ENCODE assay signal across 15 mouse cellular contexts in genomic region chr1:134680617-134681016, GRCm38 (mm10). TPM values are rescaled to one million over a fixed set of nuclear protein-coding genes. Genes with fewer than 3 reads are reported as not detected.
DNase-seq lines count a peak whose midpoint lies in the region; ATAC-seq lines count a peak whose summit lies in the region.
"Had no signal": no experiment of that assay in that cellular context is flagged by ENCODE, and none has a peak within 500 bp of the region (broad histone marks: within the 10 kb centered on the region; RNA-seq: fewer than 3 reads in every experiment).

No protein-coding gene starts in this region.

- 0 out of 2 replicates have a peak, but pooled peaks have one; percentile 9 for ATAC-seq in hindbrain, embryonic 16.5 days
- ATAC-seq in hindbrain, embryonic 13.5 days (ENCODE audit: low FRiP score) = no peak
- 0 out of 2 replicates have a peak, but pooled peaks have one; percentile 18 for ATAC-seq in stomach, embryonic 14.5 days (ENCODE audit: insufficient number of reproducible peaks, insufficient read depth, low FRiP score, low read depth)
- no peak for ATAC-seq in inflammation-experienced regulatory T-cells, adult 6 months
- ATAC-seq: CD4-positive, CD25-positive, alpha-beta regulatory T cell, adult 4 months had no signal

- H3K27ac ChIP-seq in hindbrain, embryonic 16.5 days (ENCODE audit: low read depth, low read length) = no peak overlapping the region
- no peak overlapping the region for H3K27ac ChIP-seq in hindbrain, embryonic 13.5 days
- H3K27ac ChIP-seq in stomach, embryonic 14.5 days (ENCODE audit: low read length) = no peak overlapping the region
- H3K27ac ChIP-seq: heart, embryonic 10.5 days; kidney, embryonic 15.5 days; neural tube, embryonic 12.5 days had no signal

- no peaks in the 10 kb centered on the region for H3K27me3 ChIP-seq in hindbrain, embryonic 16.5 days (replicated peaks; ENCODE audit: control insufficient read depth, insufficient read depth, low read length)
- no peaks in the 10 kb centered on the region for H3K27me3 ChIP-seq in hindbrain, embryonic 13.5 days
- no peaks in the 10 kb centered on the region for H3K27me3 ChIP-seq in stomach, embryonic 14.5 days (ENCODE audit: control insufficient read depth, insufficient read depth, low read length)
- H3K27me3 ChIP-seq: kidney, embryonic 15.5 days; neural tube, embryonic 12.5 days had no signal

- H3K4me3 ChIP-seq in hindbrain, embryonic 16.5 days (ENCODE audit: low read length) = no peak overlapping the region
- no peak overlapping the region for H3K4me3 ChIP-seq in hindbrain, embryonic 13.5 days
- H3K4me3 ChIP-seq in stomach, embryonic 14.5 days (ENCODE audit: low read depth, low read length) = no peak overlapping the region
- H3K4me3 ChIP-seq: heart, embryonic 10.5 days; kidney, embryonic 15.5 days; megakaryocyte, embryonic 14.5 days; neural tube, embryonic 12.5 days had no signal

- H3K9ac ChIP-seq in hindbrain, embryonic 16.5 days (ENCODE audit: low read depth, low read length) = no peak overlapping the region
- no peak overlapping the region for H3K9ac ChIP-seq in hindbrain, embryonic 13.5 days
- no peak overlapping the region for H3K9ac ChIP-seq in stomach, embryonic 14.5 days (replicated peaks; ENCODE audit: low read depth, low read length)
- H3K9ac ChIP-seq: kidney, embryonic 15.5 days; neural tube, embryonic 12.5 days had no signal

- peaks cover 2% of the 10 kb centered on the region; the same call in 1 of the 2 replicates for H3K4me1 ChIP-seq in hindbrain, embryonic 16.5 days (ENCODE audit: control insufficient read depth, insufficient read depth, low read depth, low read length)
- peaks cover 30% of the 10 kb centered on the region for H3K4me1 ChIP-seq in hindbrain, embryonic 13.5 days (replicated peaks)
- H3K4me1 ChIP-seq in stomach, embryonic 14.5 days (ENCODE audit: control insufficient read depth, insufficient read depth, low read length) = peaks cover 12% of the 10 kb centered on the region; the same call in 1 of the 2 replicates

- peak; percentile 34 for DNase-seq in retina, postnatal 1 day
- no peak for DNase-seq in retina, embryonic 14.5 days (ENCODE audit: low spot score)
- DNase-seq in embryo, embryonic 10.5 days (ENCODE audit: low spot score) = peak; percentile 71
- DNase-seq: heart, postnatal 4 days; lung, adult 18-20 months had no signal

- no peaks in the 10 kb centered on the region for H3K36me3 ChIP-seq in hindbrain, embryonic 16.5 days (ENCODE audit: control insufficient read depth, insufficient read depth, low read length)
- H3K36me3 ChIP-seq in hindbrain, embryonic 13.5 days = no peaks in the 10 kb centered on the region
- H3K36me3 ChIP-seq in stomach, embryonic 14.5 days (ENCODE audit: control insufficient read depth, insufficient read depth, low read length) = no peaks in the 10 kb centered on the region
- H3K36me3 ChIP-seq: heart, embryonic 10.5 days; kidney, embryonic 15.5 days; neural tube, embryonic 12.5 days had no signal

- no peaks in the 10 kb centered on the region for H3K9me3 ChIP-seq in hindbrain, embryonic 16.5 days (ENCODE audit: control insufficient read depth, low read length)
- H3K9me3 ChIP-seq in hindbrain, embryonic 13.5 days = no peaks in the 10 kb centered on the region
- no peaks in the 10 kb centered on the region for H3K9me3 ChIP-seq in stomach, embryonic 14.5 days (ENCODE audit: control insufficient read depth, low read depth, low read length)
- H3K9me3 ChIP-seq: heart, embryonic 10.5 days; kidney, embryonic 15.5 days; megakaryocyte, embryonic 14.5 days; neural tube, embryonic 12.5 days had no signal

- H3K4me2 ChIP-seq in hindbrain, embryonic 16.5 days (ENCODE audit: low read length) = no peak overlapping the region
- H3K4me2 ChIP-seq in hindbrain, embryonic 13.5 days = no peak overlapping the region
- H3K4me2 ChIP-seq in stomach, embryonic 14.5 days (replicated peaks; ENCODE audit: low read depth, low read length) = no peak overlapping the region
- H3K4me2 ChIP-seq: kidney, embryonic 15.5 days; neural tube, embryonic 12.5 days had no signal

- 19% methylated on average over 6 of the region's 6 CpGs for WGBS in hindbrain, embryonic 16.5 days
- WGBS in hindbrain, embryonic 13.5 days = 21% methylated on average over 6 of the region's 6 CpGs
- 20% methylated on average over 6 of the region's 6 CpGs for WGBS in stomach, embryonic 14.5 days

RNA-seq across cellular contexts. Expression of gene Syt2, which starts 34.1 kb away (rescaled TPM):
- 11.9 and 14.9 TPM in 2 replicates for polyA plus RNA-seq in hindbrain, embryonic 16.5 days (2015; fragmentation: Nextera tagmentation; extraction: Ambion mirVana)
- polyA plus RNA-seq in hindbrain, embryonic 13.5 days (2015; fragmentation: Nextera tagmentation; extraction: Ambion mirVana) = 3.8 and 8.2 TPM in 2 replicates
- 3.4 and 3.8 TPM in 2 replicates for polyA plus RNA-seq in stomach, embryonic 14.5 days (2014; fragmentation: Nextera tagmentation; extraction: Ambion mirVana)
- polyA plus RNA-seq in inflammation-experienced regulatory T-cells, adult 6 months (2017; shearing (Covaris generic)) = under 1 TPM; 0.10 to 0.44 (median 0.11) TPM
- polyA plus RNA-seq: spleen, adult 2 months had no signal

Comparison
In these comparisons a context has a peak if more than half of its experiments do, and no peak if none do; other contexts are left out.
1. ATAC-seq: peak in hindbrain, embryonic 16.5 days (single experiment) and stomach, embryonic 14.5 days (single experiment); none in hindbrain, embryonic 13.5 days (single experiment) and inflammation-experienced regulatory T-cells, adult 6 months (single experiment).